Mouse (Mus musculus): Measurements from ENCODE around the gene Pqlc3. TPM values are rescaled to one million over a fixed set of nuclear protein-coding genes. Genes with fewer than 3 reads are reported as not detected.

The Pqlc3 gene
- polyA plus RNA-seq (2015; fragmentation: Illumina TruSeq; extraction: RNeasy Lipid Tissue Mini Kit (QIAGEN cat#74804); ENCODE audit: low read depth, low replicate concordance) = 1.4 TPM

GRCm38 (mm10) chr12:16999739-17000497, at the start of gene Pqlc3:
Pqlc3 (minus strand) TSS chr12:17000408.

GRCm38 (mm10) chr12:17011100-17011870, 11.1 kb upstream of the Pqlc3 start, which contains the start of gene 2410004P03Rik:
2410004P03Rik (minus strand) TSS chr12:17011727.

Other genes starting within 250 kb of the Pqlc3 start
- gene Greb1, start 199.5 kb downstream of the Pqlc3 start, polyA plus RNA-seq (2015; fragmentation: Illumina TruSeq; extraction: RNeasy Lipid Tissue Mini Kit (QIAGEN cat#74804); ENCODE audit: low read depth, low replicate concordance) = 1.1 TPM
- gene E2f6, start 189.4 kb downstream of the Pqlc3 start, polyA plus RNA-seq (2015; fragmentation: Illumina TruSeq; extraction: RNeasy Lipid Tissue Mini Kit (QIAGEN cat#74804); ENCODE audit: low read depth, low replicate concordance) = 41.7 TPM
- 74.5 TPM for gene Rock2, start 105.5 kb downstream of the Pqlc3 start, polyA plus RNA-seq (2015; fragmentation: Illumina TruSeq; extraction: RNeasy Lipid Tissue Mini Kit (QIAGEN cat#74804); ENCODE audit: low read depth, low replicate concordance)
- gene 2410004P03Rik, start 11.3 kb upstream of the Pqlc3 start, polyA plus RNA-seq (2015; fragmentation: Illumina TruSeq; extraction: RNeasy Lipid Tissue Mini Kit (QIAGEN cat#74804); ENCODE audit: low read depth, low replicate concordance) = 3.3 TPM
- gene Kcnf1, start 176.5 kb upstream of the Pqlc3 start, polyA plus RNA-seq (2015; fragmentation: Illumina TruSeq; extraction: RNeasy Lipid Tissue Mini Kit (QIAGEN cat#74804); ENCODE audit: low read depth, low replicate concordance) = 62.2 TPM

Measured in brain, adult 10 weeks (tissue).